Mouse (Mus musculus): Measurements from ENCODE around the gene Grm1. TPM values are rescaled to one million over a fixed set of nuclear protein-coding genes. Genes with fewer than 3 reads are reported as not detected.

Gene Grm1
- polyA plus RNA-seq, 1 experiment, result 1.2 TPM

GRCm38 (mm10) chr10:10827308-10827707, 254.8 kb downstream of the Grm1 start:
- DNase-seq, result no peak
- Histone ChIP-seq H3K4me1 (replicated peaks; ENCODE audit: control insufficient read depth, insufficient read depth, low read length) (no peaks in the 10 kb centered on the region), H3K27ac (ENCODE audit: control insufficient read depth, insufficient read depth, low read length) (no peak overlapping the region), H3K27me3 (ENCODE audit: control insufficient read depth, insufficient read depth, low read length) (no peaks in the 10 kb centered on the region), H3K36me3 (ENCODE audit: control insufficient read depth, insufficient read depth, low read length) (no peaks in the 10 kb centered on the region), H3K4me3 (ENCODE audit: control insufficient read depth, insufficient read depth, low read length) (no peak overlapping the region)
- 82% methylated on average over 1 of the region's 1 CpGs for WGBS
- TF ChIP-seq CTCF (IDR thresholded peaks at IDR 0.05; ENCODE audit: borderline replicate concordance, control insufficient read depth, extremely low read depth, insufficient read depth, low read length, poor library complexity) (no peak), POLR2A (IDR thresholded peaks at IDR 0.05; ENCODE audit: control insufficient read depth, extremely low read depth, insufficient read depth, low read length, poor library complexity) (no peak)

- no peak overlapping the region for H3K27ac ChIP-seq (ENCODE audit: control insufficient read depth, insufficient read depth, low read length)
Measured at GRCm38 (mm10) chr10:10818061-10818460, 264.1 kb downstream of the Grm1 start.

GRCm38 (mm10) chr10:10814631-10815216, 267.4 kb downstream of the Grm1 start:
- H3K27me3 ChIP-seq (ENCODE audit: control insufficient read depth, insufficient read depth, low read length), result no peaks in the 10 kb centered on the region
- no peaks in the 10 kb centered on the region for H3K36me3 ChIP-seq (ENCODE audit: control insufficient read depth, insufficient read depth, low read length)
- TF ChIP-seq CTCF (IDR thresholded peaks at IDR 0.05; ENCODE audit: borderline replicate concordance, control insufficient read depth, extremely low read depth, insufficient read depth, low read length, poor library complexity) (no peak), POLR2A (IDR thresholded peaks at IDR 0.05; ENCODE audit: control insufficient read depth, extremely low read depth, insufficient read depth, low read length, poor library complexity) (no peak)
- H3K27ac ChIP-seq (ENCODE audit: control insufficient read depth, insufficient read depth, low read length), result no peak overlapping the region
- no peaks in the 10 kb centered on the region for H3K4me1 ChIP-seq (replicated peaks; ENCODE audit: control insufficient read depth, insufficient read depth, low read length)
- no peak overlapping the region for H3K4me3 ChIP-seq (ENCODE audit: control insufficient read depth, insufficient read depth, low read length)
- no peak for DNase-seq
- WGBS, result 77% methylated on average over 2 of the region's 2 CpGs

More at GRCm38 (mm10) chr10:10818061-10818460, 264.1 kb downstream of the Grm1 start:
- H3K27me3 ChIP-seq (ENCODE audit: control insufficient read depth, insufficient read depth, low read length), result no peaks in the 10 kb centered on the region
- no peaks in the 10 kb centered on the region for H3K36me3 ChIP-seq (ENCODE audit: control insufficient read depth, insufficient read depth, low read length)
- no peak for DNase-seq
- H3K4me1 ChIP-seq (replicated peaks; ENCODE audit: control insufficient read depth, insufficient read depth, low read length), result no peaks in the 10 kb centered on the region
- no peak overlapping the region for H3K4me3 ChIP-seq (ENCODE audit: control insufficient read depth, insufficient read depth, low read length)
- TF ChIP-seq POLR2A (IDR thresholded peaks at IDR 0.05; ENCODE audit: control insufficient read depth, extremely low read depth, insufficient read depth, low read length, poor library complexity) (no peak), CTCF (IDR thresholded peaks at IDR 0.05; ENCODE audit: borderline replicate concordance, control insufficient read depth, extremely low read depth, insufficient read depth, low read length, poor library complexity) (no peak)
- 100% methylated on average over 2 of the region's 2 CpGs for WGBS

- no peak overlapping the region for H3K4me3 ChIP-seq (ENCODE audit: control insufficient read depth, insufficient read depth, low read length)
- WGBS, result 81% methylated on average over 5 of the region's 5 CpGs
- H3K36me3 ChIP-seq (ENCODE audit: control insufficient read depth, insufficient read depth, low read length), result no peaks in the 10 kb centered on the region
- no peaks in the 10 kb centered on the region for H3K27me3 ChIP-seq (ENCODE audit: control insufficient read depth, insufficient read depth, low read length)
- no peaks in the 10 kb centered on the region for H3K4me1 ChIP-seq (replicated peaks; ENCODE audit: control insufficient read depth, insufficient read depth, low read length)
- H3K27ac ChIP-seq (ENCODE audit: control insufficient read depth, insufficient read depth, low read length), result no peak overlapping the region
- DNase-seq, result no peak
- no peak for TF ChIP-seq CTCF (IDR thresholded peaks at IDR 0.05; ENCODE audit: borderline replicate concordance, control insufficient read depth, extremely low read depth, insufficient read depth, low read length, poor library complexity)
- no peak for TF ChIP-seq POLR2A (IDR thresholded peaks at IDR 0.05; ENCODE audit: control insufficient read depth, extremely low read depth, insufficient read depth, low read length, poor library complexity)
Measured at GRCm38 (mm10) chr10:10812750-10813711, 269.1 kb downstream of the Grm1 start.

- TF ChIP-seq CTCF (IDR thresholded peaks at IDR 0.05; ENCODE audit: borderline replicate concordance, control insufficient read depth, extremely low read depth, insufficient read depth, low read length, poor library complexity) (no peak), POLR2A (IDR thresholded peaks at IDR 0.05; ENCODE audit: control insufficient read depth, extremely low read depth, insufficient read depth, low read length, poor library complexity) (no peak)
Measured at GRCm38 (mm10) chr10:10809777-10810176, 272.4 kb downstream of the Grm1 start.

GRCm38 (mm10) chr10:10795321-10795720, 286.8 kb downstream of the Grm1 start:
- H3K4me3 ChIP-seq (ENCODE audit: control insufficient read depth, insufficient read depth, low read length), result no peak overlapping the region
- no peaks in the 10 kb centered on the region for H3K36me3 ChIP-seq (ENCODE audit: control insufficient read depth, insufficient read depth, low read length)
- no peak overlapping the region for H3K27ac ChIP-seq (ENCODE audit: control insufficient read depth, insufficient read depth, low read length)
- DNase-seq, result no peak
- WGBS, result 91% methylated on average over 1 of the region's 1 CpGs
- TF ChIP-seq CTCF (IDR thresholded peaks at IDR 0.05; ENCODE audit: borderline replicate concordance, control insufficient read depth, extremely low read depth, insufficient read depth, low read length, poor library complexity), result no peak
- H3K4me1 ChIP-seq (replicated peaks; ENCODE audit: control insufficient read depth, insufficient read depth, low read length), result no peaks in the 10 kb centered on the region
- no peaks in the 10 kb centered on the region for H3K27me3 ChIP-seq (ENCODE audit: control insufficient read depth, insufficient read depth, low read length)

More at GRCm38 (mm10) chr10:10809777-10810176, 272.4 kb downstream of the Grm1 start:
- no peaks in the 10 kb centered on the region for H3K4me1 ChIP-seq (replicated peaks; ENCODE audit: control insufficient read depth, insufficient read depth, low read length)
- DNase-seq, result no peak
- WGBS, result 100% methylated on average over 3 of the region's 3 CpGs
- H3K27me3 ChIP-seq (ENCODE audit: control insufficient read depth, insufficient read depth, low read length), result no peaks in the 10 kb centered on the region
- H3K36me3 ChIP-seq (ENCODE audit: control insufficient read depth, insufficient read depth, low read length), result no peaks in the 10 kb centered on the region
- no peak overlapping the region for H3K4me3 ChIP-seq (ENCODE audit: control insufficient read depth, insufficient read depth, low read length)
- no peak overlapping the region for H3K27ac ChIP-seq (ENCODE audit: control insufficient read depth, insufficient read depth, low read length)
